Mouse (Mus musculus) frontal cortex, postnatal 14 days (tissue): ENCODE results near the gene Cdipt.

Experiments used
- DNase-seq, 2 experiments: peaks; one replicate each; pipeline ENCODE4 v3.0.0; 2022; ENCODE audit warnings: low spot score in 2 of 2

The Cdipt gene

DNA sequence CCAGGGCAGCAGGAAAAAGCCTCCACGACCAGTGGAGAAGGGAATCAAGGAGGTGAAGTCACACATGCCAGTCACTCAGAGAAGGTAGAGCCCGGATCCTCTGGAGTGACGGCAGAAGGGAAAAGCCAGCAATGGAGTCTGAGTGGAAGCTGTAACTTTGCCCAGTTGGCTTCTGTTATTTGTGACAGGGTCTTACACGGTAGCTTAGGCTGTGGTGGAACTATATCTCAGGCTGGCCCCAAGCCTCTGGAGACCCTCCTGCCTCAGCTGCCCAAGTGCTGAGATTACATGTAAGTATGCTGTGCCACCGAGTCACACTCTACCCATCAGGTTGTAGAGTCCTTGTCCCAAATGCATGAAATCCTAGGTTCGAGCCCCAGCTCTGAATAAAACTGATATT lies 37.7 kb downstream of the Cdipt start:
- DNase-seq, result no peak

- no peak for DNase-seq
Measured at GRCm38 (mm10) chr7:127014320-127014719, 38.6 kb downstream of the Cdipt start, which contains the start of gene Mvp. Gene Mvp, minus strand, starts transcription at chr7:127014621.

GRCm38 (mm10) chr7:127014993-127015392 lies 39.3 kb downstream of the Cdipt start:
- DNase-seq, result no peak

GRCm38 (mm10) chr7:127016081-127016480 lies 40.4 kb downstream of the Cdipt start:
- no peak for DNase-seq

DNA sequence TGATC lies 40.6 kb downstream of the Cdipt start, which contains the start of gene Pagr1b:
Gene Pagr1b, minus strand, starts transcription at position 4 of the 5 bp plus-strand sequence.
- DNase-seq, result no peak

DNA sequence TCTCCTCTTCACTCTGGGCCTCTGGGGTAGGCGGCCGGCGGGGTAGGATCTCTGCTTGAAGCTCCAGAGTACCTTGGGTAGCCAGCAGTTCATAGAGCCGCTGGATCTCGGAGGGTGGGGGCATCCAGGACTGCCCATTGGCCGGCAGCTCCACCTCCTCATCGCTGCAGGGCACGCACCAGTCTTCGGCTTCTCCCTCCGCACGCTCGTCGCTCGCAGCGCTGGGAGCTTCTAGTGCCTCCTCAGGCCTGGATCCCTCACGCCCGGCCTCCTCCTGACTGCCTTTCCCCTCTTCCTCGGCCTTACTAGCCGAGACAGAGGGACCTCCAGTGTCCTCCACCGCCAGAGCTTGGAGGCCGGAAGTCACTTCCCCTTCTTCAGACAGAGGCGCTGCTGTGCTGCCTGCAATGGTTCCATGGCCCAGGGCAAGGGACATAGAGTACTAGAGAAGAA lies 40.8 kb downstream of the Cdipt start:
- no peak for DNase-seq

DNA sequence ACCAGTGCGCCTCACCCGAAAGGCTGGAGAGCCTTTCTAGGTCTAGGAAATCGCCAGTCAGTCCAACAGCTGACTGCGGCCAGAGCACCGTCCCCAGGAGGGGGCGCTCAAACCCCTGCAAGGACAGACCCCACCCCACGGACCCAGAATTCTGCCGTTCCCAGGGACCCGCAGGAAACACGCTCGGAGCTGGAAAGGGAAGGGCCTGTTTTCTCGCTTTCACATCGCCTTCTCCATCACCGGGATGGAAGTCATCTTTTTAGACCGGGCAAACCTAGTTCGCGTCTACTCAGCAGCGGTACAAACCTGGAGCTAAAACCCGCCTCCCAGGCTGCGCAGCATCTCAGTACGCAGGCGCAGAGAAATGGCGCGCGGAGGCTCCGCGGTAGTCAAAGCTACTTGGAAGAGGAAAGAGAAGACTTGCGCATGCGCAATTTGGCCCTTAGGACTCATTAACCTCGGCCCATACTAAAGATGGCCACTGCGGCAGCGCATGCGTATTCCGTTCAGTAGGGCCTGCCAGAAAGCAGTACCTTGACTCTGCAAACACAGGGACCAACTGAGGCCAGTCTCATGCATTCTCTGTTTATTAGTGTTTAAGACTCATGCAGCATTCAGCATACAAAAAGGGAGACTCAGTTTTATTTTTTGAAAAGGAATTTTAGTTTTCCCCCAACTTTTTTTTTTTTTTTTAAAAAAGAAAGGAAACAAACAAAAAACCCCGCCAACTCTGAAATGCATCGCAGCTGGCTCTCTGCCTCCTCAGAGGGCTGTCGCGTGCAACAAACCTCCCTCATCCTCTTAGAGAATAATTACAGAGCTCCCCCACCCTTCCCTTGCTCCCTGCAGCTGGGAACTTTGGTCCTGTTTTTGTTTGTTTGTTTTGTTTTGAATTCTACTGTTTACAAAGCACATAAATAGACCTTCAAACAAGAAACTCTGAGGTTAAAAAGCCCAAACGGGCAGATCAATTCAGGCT lies 41.5 kb downstream of the Cdipt start, which contains the start of gene Pagr1a:
Gene Pagr1a, minus strand, starts transcription at position 382 of the 979 bp plus-strand sequence.
- DNase-seq, result peak; percentile 95 to 96

DNA sequence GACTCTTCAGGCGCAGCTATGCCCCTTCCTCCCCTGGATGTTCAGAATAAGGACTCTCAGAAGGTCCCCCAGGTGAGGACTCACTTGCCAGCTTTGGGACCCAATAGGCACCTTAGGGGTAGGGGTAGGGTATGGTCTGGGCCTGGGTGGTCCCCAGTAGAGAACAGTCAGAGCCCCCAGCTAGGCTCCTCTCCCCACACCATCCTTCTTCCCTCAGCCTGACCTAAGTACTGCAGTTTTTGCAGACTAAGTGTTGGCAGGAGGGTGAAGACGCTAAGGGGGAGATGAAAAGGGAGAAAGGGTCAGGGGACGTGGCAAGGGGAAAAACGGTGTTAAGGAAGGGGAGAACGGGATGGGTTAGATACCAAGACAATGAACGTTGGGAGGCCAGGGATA lies 42.2 kb downstream of the Cdipt start:
- no peak for DNase-seq

DNA sequence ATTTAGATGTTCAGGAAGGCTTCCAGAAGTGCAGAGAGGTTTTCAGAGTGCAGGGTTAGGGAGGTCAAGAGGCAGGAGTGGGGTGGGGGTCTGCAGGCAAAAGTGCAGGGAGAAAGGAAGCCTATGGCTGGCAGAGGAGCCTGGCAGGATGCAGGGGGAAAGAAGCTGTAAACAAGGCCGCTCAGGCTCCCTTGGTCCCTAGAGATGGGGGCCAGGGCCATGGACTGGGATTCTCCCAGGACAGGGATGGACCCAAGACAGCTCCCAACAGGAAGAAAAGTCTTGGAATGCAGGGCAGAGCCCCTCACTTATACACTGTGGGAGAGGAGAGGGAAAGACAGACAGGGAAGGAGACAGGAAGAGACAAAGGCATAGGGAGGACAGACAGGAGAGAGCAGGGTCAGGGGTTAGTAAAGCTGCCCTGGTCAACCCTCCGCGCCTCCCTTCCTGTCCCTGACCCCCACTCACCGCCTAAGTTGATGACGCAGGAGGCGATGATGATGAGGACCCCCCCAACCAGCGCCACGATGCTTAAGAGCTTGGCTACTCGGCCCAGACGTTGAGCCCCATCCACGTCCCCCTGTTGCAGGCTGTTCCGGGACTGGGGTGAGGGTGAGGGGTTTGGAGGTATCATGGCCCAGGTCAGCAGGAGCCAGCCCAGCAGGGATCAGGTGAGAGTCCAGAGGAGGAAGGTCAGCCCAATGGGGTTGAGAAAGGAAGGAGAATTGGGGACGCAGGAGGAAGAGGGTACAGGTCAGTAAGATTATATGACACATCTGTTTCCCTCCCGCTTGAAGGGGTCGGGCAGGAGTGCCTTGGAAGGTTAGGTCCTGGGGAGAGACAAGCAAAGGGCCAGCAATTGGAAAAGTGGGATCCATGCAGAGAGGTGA lies 42.9 kb downstream of the Cdipt start:
- DNase-seq, result no peak

DNA sequence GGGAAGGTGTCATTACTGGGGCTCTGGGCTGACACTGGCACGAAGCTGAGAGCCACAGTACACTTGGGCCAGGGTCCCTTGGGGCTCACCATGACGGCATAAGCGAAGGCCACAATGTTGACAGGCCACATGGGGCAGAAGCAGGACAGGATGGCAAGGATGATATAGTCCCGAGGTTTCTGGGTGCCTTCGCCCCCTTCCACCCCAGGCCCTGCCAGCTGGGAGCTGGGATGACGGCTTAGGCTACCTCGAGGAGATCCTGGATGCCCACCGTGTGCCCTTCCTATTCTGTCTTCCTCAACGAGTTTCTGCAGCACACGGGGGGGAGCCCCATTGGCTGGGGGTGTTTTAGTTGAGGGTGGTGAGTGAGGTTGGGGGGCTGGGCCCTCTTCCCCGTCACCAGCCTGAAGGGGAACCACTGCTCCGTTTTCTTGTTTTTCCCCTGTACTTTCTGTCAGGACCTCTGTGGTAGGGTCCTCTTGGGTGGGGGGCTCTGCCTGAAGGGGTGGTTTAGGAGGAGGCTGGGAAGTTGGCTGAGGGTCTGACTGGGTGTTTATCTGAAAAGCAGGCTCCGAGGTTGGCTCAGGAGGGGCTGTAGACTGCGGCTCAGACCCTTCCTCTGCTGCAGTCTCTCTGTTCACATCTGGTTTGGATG lies 43.7 kb downstream of the Cdipt start:
- no peak for DNase-seq

DNA sequence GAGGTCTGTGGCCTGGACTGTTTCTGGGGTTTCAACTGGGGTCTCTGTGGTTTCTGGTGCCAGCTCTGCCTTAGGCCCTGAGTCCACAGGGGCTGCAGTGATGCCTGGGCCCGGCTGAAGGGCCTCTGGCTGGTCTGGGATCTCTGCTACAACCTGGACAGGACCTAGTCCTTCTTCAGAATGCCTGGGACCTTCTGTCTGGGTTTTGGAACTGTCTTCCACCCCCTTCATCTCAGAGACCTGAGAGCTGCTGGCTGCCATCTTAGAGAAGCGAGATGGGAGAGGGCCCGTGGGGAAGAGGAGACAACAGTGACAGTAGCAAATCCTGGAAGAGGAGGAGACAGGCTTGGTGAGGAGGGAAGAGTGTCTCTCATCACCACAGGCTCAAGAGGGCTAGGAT lies 44.3 kb downstream of the Cdipt start:
- DNase-seq, result no peak

- DNase-seq, result no peak
Measured at GRCm38 (mm10) chr7:127020491-127020890, 44.8 kb downstream of the Cdipt start.

DNA sequence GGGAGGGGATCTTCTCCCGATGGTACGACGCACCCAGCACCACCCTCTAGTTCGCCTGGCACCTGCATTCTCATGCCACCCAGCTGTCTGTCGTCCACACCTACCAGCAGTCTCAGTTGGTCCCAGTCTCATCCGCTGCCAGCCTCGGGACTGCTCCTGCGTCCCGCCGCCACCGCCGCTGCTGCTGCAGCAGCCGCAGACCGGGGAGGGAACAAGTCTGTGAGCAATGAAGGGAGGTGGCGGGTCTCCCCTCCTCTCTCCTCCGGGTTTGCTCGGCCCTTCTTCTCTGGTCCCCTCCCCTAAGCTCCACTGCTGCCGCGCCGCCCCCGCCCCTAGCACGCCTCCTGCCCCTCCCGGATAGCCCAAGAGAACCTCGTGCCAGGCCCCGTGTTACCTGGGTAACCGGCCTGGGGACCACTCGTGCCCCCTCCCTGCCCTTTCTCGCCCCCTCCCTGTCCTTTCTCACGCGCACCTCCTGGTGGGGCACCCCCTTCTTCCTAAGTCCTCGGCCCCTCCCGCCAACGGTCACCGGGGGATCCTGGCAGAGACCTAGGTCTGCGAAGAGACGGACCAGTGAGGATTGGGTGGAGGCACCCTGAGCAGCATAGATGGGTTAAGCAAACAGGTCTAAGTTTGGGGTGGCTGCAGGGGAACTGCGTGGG lies 45.3 kb downstream of the Cdipt start, which contains the start of the genes Gm42742 and Prrt2:
Gene Gm42742, minus strand, starts transcription at position 197 of the 662 bp plus-strand sequence.
Gene Prrt2, minus strand, starts transcription at position 311 of the 662 bp plus-strand sequence.
- DNase-seq, result peak in 1 of 2 experiments; percentile 58

GRCm38 (mm10) chr7:127021563-127022527 lies 46.1 kb downstream of the Cdipt start:
- no peak for DNase-seq

- DNase-seq, result no peak
Measured at GRCm38 (mm10) chr7:127022528-127023271, 47.0 kb downstream of the Cdipt start.

DNA sequence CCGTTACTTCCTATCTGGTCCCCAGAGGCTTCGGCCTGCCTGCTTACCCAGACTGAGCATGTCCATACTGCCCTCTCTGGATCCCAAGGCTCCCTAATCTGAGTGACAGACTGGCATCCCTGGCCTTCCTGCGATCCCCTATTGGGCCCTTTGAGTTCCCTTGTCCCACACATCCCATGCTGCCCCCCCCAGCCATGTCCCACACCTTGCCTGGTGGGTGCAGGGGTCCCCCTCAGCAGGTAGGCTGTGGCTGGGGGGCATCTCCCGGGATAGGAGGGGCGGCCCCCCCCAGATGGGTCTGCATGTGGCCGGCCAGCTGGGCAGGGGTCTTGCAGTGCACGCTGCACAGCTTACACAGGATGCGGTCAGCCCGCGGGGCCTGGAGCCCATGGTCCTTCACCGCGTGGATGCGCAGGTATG lies 47.6 kb downstream of the Cdipt start:
- no peak for DNase-seq

DNA sequence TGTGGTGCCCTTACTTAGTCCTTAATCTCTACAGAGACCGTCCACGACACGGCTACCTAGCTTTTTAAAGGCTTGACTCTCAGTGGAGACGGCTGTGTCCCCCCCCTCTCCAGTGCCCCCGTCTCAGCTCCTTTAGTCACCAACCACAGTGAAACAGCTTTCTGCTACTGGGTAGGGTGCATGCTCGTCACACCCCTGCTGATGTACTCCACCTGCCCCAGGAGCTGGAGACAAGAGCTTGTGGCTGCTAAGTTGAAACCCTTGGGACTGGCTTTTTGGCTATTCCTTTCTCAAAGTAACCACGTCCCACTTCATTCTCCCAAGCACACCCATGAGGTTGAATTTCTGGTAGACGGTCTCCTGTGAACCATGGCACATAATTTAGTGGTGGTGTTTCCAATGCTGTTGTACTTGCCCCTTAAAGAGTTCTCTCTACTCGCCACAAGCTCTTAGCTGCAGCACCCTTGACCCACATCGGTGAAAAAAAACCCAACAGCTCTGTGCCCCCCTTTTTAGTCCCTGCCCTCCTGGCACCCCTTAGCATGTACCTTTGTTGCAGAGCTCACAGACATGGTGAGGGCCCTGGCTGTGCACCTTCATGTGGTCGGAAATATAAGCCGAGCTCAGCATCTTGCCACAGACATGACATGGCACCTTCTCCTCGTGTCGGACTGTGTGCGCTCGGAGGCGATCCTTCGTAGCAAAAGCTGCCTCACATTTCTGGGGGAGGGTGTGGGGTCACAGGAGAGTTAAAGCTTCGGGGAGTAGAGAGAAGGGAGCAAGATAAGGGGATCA lies 48.4 kb downstream of the Cdipt start:
- DNase-seq, result no peak

GRCm38 (mm10) chr7:127024755-127025555 lies 49.2 kb downstream of the Cdipt start:
- DNase-seq, result peak; percentile 73 to 79
